Mouse (Mus musculus): ENCODE data around the gene Hnrnpr.

Hnrnpr gene

GRCm38 (mm10) chr4:136401806-136402205 lies 91.1 kb downstream of the Hnrnpr start:
- no peak for DNase-seq (ENCODE audit: low spot score in 2 of 2)

GRCm38 (mm10) chr4:136407831-136408230 lies 97.1 kb downstream of the Hnrnpr start:
- no peak for DNase-seq (ENCODE audit: low spot score in 2 of 2)
